Mouse (Mus musculus) intestine, embryonic 15.5 days (tissue): Measurements from ENCODE around the gene Bst2. TPM values are rescaled to one million over a fixed set of nuclear protein-coding genes. Genes with fewer than 3 reads are reported as not detected.
"Not testable (repeated sequence)": the region's sequence is repeated elsewhere in the genome, so short reads cannot be mapped to it uniquely, and the experiment has no call there.

Source experiments
- ATAC-seq: fragments of 200-750 bp; cut with Nextera tagmentation; 2 replicates; pipeline ENCODE4 v1.8.0; 2017; ENCODE audit warnings: moderate TSS enrichment, moderate library complexity
- H3K27ac ChIP-seq: fragments of 300-500 bp; sonication (generic); 2 replicates; pipeline ENCODE4 v1.5.1; 2015; ENCODE audit warnings: mild to moderate bottlenecking, inconsistent platforms
- H3K27me3 ChIP-seq: fragments of 300-500 bp; sonication (generic); replicated peaks from 2 replicates; pipeline ENCODE4 v1.6.1; 2015; ENCODE audit warnings: inconsistent platforms
- H3K36me3 ChIP-seq: fragments of 300-500 bp; sonication (generic); 2 replicates; pipeline ENCODE4 v1.6.1; 2015; ENCODE audit warnings: inconsistent platforms
- H3K4me1 ChIP-seq: fragments of 300-500 bp; sonication (generic); replicated peaks from 2 replicates; pipeline ENCODE4 v1.6.1; 2015; ENCODE audit warnings: inconsistent platforms
- H3K4me2 ChIP-seq: fragments of 300-500 bp; sonication (generic); replicated peaks from 2 replicates; pipeline ENCODE4 v1.6.1; 2015; ENCODE audit warnings: mild to moderate bottlenecking, inconsistent platforms
- H3K4me3 ChIP-seq: fragments of 300-500 bp; sonication (generic); replicated peaks from 2 replicates; pipeline ENCODE4 v1.5.1; 2015; ENCODE audit warnings: inconsistent platforms
- H3K9ac ChIP-seq: fragments of 300-500 bp; sonication (generic); 2 replicates; pipeline ENCODE4 v1.6.1; 2015; ENCODE audit warnings: inconsistent platforms
- H3K9me3 ChIP-seq: fragments of 300-500 bp; sonication (generic); 2 replicates; pipeline ENCODE4 v1.6.1; 2016; ENCODE audit warnings: inconsistent platforms
- WGBS: fragments of 180-500 bp; shearing (Covaris S2); methylation state at CpG from one replicate; pipeline ENCODE4 v1.1.7; 2015; 5-methylcytosine and 5-hydroxymethylcytosine counted together
- polyA plus RNA-seq: library from polyadenylated mRNA; unstranded; fragments of >200 nt; fragmentation: Nextera tagmentation; extraction: Ambion mirVana; gene quantifications from 2 replicates; pipeline ENCODE4 v1.2.1, GENCODE M21; 2015

Bst2 gene
- polyA plus RNA-seq, 1 experiment from 2014 or later = 43.0 TPM

DNA sequence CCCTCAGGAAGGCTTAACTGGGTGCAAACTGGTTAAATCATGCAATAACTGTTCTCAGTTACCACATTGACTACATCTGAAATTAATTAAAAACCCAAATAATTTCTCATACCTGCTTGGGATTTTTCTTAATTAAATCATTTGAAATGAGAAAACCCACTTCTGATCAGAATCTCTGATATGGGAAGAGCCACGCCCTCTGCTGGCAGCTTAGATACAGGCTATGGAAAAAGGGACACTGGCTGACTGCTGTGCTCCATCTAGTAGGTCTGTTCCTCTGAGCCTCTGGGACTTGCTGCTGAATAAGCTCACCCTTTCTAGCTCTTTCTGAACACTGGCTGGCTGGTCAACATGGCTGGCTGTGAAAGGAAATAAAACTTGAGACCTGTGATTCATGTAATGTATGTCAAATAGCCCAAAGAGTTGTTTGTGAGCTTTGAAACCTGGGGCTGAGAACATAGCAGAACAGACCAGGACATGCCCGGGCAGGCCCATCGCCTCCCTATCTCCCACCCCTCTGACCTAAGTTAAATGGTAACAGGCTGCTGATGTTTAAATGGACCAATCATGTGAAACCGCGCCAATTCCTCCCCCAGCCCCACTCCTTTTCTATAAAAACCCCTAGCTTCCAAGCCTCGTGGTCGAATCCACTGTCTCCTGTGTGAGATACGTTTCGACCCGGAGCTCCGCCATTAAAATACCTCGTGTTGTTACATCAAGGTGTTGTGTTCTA lies 6.4 kb downstream of the Bst2 start:
- not testable (repeated sequence) for H3K9ac ChIP-seq, H3K4me1 ChIP-seq, H3K27ac ChIP-seq, ATAC-seq, H3K36me3 ChIP-seq, H3K4me3 ChIP-seq, H3K27me3 ChIP-seq, H3K4me2 ChIP-seq, H3K9me3 ChIP-seq
- WGBS = 74% methylated on average over 6 of the region's 12 CpGs

DNA sequence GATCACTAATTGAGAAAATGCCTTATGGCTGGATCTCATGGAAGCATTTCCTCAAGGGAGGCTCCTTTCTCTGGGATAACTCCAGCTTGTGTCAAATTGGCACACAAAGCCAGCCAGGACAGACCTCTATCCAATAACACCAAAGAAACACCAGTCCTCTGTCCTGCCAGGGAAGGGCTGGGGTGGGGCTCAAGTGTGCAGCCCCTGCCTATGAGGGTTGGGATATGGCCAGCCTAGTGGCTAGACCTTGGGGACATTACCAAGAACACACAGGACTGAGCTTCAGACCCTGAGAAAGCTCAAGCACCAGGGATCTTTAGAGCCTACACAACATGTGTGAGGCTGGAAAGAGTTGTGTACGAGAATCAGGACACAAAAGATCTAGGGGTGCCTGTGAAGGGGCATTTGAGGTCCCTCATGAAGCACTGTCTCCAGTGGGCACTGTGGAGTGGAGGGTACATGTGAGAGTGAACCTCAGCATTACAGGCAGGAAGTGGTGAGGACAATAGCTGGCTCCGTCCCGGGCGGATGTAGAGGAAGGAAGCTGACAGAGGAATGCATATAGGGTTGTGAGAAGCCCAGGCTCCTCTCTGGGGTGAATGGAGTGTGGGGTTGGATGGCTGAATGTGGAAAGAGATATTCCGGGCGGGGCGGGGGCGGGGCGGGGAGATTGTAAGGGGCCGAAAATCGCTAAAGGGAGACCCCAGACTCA lies 8.7 kb downstream of the Bst2 start:
- Histone ChIP-seq H3K9me3 (no peaks in the 10 kb centered on the region), H3K27me3 (peaks cover 11% of the 10 kb centered on the region), H3K9ac (no peak overlapping the region), H3K4me2 (no peak overlapping the region), H3K27ac (0 out of 2 replicates have a peak overlapping the region, but pooled peaks have one; percentile 51), H3K36me3 (no peaks in the 10 kb centered on the region), H3K4me3 (no peak overlapping the region), H3K4me1 (peaks cover 7% of the 10 kb centered on the region)
- ATAC-seq = no peak
- WGBS = 74% methylated on average over 11 of the region's 11 CpGs

DNA sequence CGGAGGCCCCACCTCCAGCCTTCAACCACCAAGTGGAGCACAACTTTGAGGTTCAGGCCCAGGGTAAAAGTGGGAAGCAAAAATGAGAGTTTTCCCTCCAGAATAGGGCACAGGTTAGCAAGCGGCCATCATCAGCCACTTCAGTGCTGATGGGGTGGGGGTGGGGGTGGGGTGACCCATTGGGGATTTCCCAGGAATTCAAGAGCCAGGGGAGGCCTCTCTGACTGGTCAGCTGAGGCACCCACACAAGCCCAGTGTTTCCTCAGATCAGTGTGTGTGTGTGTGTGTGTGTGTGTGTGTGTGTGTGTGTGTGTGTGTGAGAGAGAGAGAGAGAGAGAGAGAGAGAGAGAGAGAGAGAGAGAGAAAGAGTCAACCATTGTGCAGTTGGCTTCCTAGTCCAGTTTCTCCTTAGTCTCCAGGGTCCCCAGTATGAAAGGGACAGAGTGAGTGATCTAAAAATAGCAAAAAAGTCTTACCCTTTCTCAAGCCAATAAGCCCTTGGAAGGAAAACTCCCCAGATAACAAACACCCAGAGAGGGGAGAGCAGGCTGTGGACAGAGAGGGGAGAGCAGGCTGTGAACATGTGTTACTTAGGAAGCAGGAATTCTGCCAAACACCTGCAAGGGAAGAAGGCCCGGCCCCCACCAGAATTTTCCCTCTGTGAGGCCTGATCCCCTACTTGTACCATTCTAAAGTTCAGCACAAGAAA lies 9.9 kb downstream of the Bst2 start:
- Histone ChIP-seq H3K4me3 (no peak overlapping the region), H3K9ac (no peak overlapping the region), H3K27me3 (peaks cover 11% of the 10 kb centered on the region), H3K4me2 (no peak overlapping the region), H3K9me3 (no peaks in the 10 kb centered on the region), H3K4me1 (peaks cover 7% of the 10 kb centered on the region), H3K36me3 (no peaks in the 10 kb centered on the region), H3K27ac (0 out of 2 replicates have a peak overlapping the region, but pooled peaks have one; percentile 0)
- no peak for ATAC-seq
- WGBS = 64% methylated on average over 3 of the region's 3 CpGs

DNA sequence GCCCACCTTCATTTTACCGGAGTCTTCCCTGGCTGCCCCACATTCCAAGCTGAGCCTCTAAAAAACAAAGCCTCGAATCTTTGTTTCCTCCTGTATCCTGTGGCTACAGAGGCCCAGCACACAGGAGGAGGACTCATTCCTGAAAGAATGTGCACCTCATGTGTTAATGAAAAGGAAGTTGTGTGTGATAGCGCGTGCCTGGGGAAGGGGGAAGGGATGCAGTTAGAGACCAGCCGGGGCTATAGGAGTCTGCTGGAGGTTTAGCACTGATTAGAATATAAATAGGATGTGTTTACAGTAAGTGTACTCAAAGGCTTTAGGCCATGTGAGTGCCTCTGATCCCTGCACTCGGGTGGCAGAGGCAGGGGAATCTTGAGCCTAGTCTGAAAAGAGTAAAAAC lies 11.0 kb downstream of the Bst2 start:
- H3K36me3 ChIP-seq = no peaks in the 10 kb centered on the region
- 0 out of 2 replicates have a peak overlapping the region, but pooled peaks have one; percentile 28 for H3K27ac ChIP-seq
- H3K9me3 ChIP-seq = no peaks in the 10 kb centered on the region
- H3K27me3 ChIP-seq = peaks cover 11% of the 10 kb centered on the region
- H3K4me1 ChIP-seq = peaks cover 12% of the 10 kb centered on the region
- H3K4me2 ChIP-seq = no peak overlapping the region
- 28% methylated on average over 6 of the region's 6 CpGs for WGBS
- no peak overlapping the region for H3K9ac ChIP-seq
- no peak overlapping the region for H3K4me3 ChIP-seq
- ATAC-seq = no peak

DNA sequence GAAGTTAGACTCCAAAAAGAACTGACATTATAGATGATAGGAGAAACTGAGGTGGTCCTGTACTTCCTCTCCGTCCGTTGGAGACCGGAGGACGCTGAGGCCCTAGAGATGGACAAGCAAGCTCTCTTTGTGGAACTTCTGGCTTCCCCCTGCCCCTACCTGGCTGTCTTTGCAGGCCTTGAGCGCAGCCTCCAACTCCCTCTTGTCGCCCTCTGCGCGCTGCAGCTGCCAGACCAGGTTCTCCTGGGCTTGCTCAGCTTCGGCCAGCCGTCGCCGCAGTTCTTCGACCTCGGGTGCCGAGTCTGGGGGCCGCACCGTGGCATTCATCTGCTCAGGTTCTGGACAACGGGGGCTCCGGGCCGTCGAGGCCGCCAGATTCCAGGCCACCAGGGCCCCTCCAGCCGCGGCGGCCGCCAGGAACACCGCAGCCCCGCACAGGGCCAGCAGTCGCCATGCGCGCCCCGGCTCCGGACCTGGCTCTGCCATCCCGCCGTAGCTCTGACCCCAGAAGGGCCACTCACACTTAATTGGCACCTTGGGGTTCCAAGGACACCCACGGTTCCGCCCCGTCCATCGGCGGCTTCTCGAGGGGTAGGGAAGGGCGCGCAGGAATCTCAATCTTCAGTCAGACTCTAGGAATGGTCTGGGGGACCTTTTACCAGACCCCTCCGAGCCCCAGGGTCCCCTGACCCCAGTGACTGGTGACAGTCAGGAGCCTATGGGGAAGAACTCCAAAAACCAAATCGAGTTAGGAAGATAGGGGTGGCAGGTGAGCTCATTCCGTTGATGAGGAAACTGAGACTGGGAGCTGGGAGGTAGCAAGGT lies 11.8 kb downstream of the Bst2 start, which contains the start of gene Ccdc194:
Ccdc194 (minus strand) TSS at position 486 of the 825 bp plus-strand sequence.
- H3K9ac ChIP-seq = peak within 1 kb of the TSS; percentile 1; the same call in 1 of the 2 replicates
- H3K27me3 ChIP-seq = peaks cover 11% of the 10 kb centered on the region
- H3K27ac ChIP-seq = peak within 1 kb of the TSS; percentile 28; the same call in 1 of the 2 replicates
- H3K4me1 ChIP-seq = peaks cover 13% of the 10 kb centered on the region
- H3K4me3 ChIP-seq = 0 out of 2 replicates have a peak within 1 kb of the TSS, but pooled peaks have one; percentile 7
- ATAC-seq = no peak
- WGBS = 12% methylated on average over 46 of the region's 46 CpGs
- no peaks in the 10 kb centered on the region for H3K9me3 ChIP-seq
- peak within 1 kb of the TSS; percentile 37 for H3K4me2 ChIP-seq
- no peaks in the 10 kb centered on the region for H3K36me3 ChIP-seq

DNA sequence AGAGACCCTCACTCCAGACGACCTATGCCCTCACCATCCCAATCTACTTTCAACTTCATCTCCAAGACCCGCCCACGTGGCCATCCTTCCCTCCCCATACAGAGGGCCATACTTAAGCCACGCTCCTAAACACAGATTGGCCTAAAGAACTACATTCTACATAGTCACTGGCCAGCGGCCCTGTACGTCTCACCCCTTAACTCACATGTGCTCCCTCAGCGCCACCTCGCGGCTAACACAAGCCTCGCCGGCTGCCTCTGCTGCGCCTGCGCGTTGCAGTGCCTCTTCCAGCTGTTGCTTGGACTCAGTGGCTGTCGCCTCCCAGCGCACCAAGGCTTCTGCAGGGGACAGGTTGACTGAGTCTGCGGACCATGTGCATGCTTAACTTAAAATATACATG lies 15.6 kb downstream of the Bst2 start:
- no peak overlapping the region for H3K4me3 ChIP-seq
- H3K27me3 ChIP-seq = peaks cover 11% of the 10 kb centered on the region
- H3K4me1 ChIP-seq = peaks cover 13% of the 10 kb centered on the region
- peak overlapping the region; percentile 38 for H3K4me2 ChIP-seq
- no peaks in the 10 kb centered on the region for H3K36me3 ChIP-seq
- peak overlapping the region; percentile 8 for H3K9ac ChIP-seq
- H3K27ac ChIP-seq = no peak overlapping the region
- no peaks in the 10 kb centered on the region for H3K9me3 ChIP-seq
- ATAC-seq = peak; percentile 80
- 4% methylated on average over 17 of the region's 17 CpGs for WGBS

DNA sequence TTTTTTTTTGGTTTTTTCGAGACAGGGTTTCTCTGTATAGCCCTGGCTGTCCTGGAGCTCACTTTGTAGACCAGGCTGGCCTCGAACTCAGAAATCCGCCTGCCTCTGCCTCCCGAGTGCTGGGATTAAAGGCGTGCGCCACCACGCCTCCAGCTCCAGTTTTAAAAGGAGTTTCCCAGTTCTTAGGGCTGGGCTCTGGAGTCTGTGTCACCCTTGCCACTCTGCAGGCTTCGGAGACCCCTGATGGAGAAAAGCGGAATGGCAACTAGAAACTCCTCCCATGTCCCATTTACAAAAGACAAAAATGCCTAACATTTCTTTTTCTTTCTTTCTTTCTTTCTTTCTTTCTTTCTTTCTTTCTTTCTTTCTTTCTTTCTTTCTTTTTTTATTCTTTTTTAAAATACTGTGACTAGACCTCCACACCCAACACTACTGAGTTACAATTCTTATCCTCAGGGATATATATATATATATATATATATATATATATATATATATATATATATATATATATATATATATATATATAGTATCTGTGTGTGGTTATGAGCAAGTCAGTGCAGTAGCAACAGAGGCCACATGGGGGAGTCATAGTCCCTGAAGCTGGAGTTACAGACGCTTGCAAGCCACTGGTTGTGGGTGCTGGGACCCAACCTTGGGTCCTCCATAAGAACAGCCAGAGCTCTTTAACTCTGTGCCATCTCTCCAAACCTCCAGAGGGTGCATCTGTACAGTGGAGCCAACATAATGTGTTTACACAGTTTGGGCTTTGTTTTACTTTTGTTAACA lies 18.0 kb downstream of the Bst2 start:
- not testable (repeated sequence) for H3K4me1 ChIP-seq, H3K9ac ChIP-seq, H3K9me3 ChIP-seq, H3K4me2 ChIP-seq, H3K36me3 ChIP-seq, H3K4me3 ChIP-seq, ATAC-seq, H3K27me3 ChIP-seq, H3K27ac ChIP-seq
- WGBS = 44% methylated on average over 10 of the region's 10 CpGs

DNA sequence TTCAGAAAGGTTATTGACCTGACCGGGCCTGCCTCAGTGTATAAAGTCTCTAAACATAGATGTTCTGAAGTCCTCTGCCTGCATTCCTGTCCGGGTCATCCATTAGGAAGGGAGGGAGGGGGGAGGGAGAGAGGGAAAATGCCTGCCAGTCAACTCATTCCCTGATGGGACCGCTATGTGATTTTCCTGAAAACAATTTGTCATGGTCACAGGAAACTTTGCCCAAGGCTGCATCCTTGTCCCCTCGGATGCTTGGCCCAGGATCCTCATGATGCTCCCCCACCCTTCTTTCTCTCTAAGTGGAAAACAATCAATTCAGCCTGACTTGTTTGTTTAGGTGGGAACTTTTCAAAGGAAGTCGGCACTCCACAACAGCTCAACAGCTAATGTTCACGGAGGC lies 20.5 kb downstream of the Bst2 start:
- H3K9me3 ChIP-seq = no peaks in the 10 kb centered on the region
- H3K4me1 ChIP-seq = peaks cover 6% of the 10 kb centered on the region; the same call in 1 of the 2 replicates
- no peak overlapping the region for H3K4me2 ChIP-seq
- H3K27ac ChIP-seq = no peak overlapping the region
- WGBS = 6% methylated on average over 6 of the region's 6 CpGs
- H3K36me3 ChIP-seq = no peaks in the 10 kb centered on the region
- H3K9ac ChIP-seq = no peak overlapping the region
- H3K4me3 ChIP-seq = no peak overlapping the region
- ATAC-seq = no peak
- H3K27me3 ChIP-seq = no peaks in the 10 kb centered on the region; the same call in 1 of the 2 replicates

DNA sequence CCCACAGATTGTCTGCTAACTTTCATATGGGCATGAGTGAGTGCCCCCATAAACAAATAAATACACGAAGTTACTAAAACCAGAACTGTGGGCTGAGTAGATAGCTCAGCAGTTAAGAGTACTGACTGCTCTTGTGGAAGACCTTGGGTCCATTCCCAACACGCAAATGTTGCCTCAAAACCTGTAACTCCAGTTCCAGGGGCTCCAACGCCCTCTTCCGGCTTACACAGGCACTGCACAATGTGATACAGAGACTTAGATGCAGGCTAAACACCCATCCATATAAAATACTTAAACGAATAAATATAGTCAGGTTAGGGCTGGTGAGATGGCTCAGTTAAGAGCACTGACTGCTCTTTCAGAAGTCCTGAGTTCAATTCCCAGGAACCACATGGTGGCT lies 22.2 kb downstream of the Bst2 start:
- Histone ChIP-seq H3K9me3 (no peaks in the 10 kb centered on the region), H3K9ac (no peak overlapping the region), H3K4me3 (no peak overlapping the region), H3K36me3 (no peaks in the 10 kb centered on the region), H3K27ac (no peak overlapping the region), H3K4me1 (0 out of 2 replicates have a peak, but pooled peaks cover 3% of the 10 kb centered on the region), H3K4me2 (no peak overlapping the region), H3K27me3 (peaks cover 10% of the 10 kb centered on the region; the same call in 1 of the 2 replicates)
- no peak for ATAC-seq
- 71% methylated on average over 5 of the region's 5 CpGs for WGBS

DNA sequence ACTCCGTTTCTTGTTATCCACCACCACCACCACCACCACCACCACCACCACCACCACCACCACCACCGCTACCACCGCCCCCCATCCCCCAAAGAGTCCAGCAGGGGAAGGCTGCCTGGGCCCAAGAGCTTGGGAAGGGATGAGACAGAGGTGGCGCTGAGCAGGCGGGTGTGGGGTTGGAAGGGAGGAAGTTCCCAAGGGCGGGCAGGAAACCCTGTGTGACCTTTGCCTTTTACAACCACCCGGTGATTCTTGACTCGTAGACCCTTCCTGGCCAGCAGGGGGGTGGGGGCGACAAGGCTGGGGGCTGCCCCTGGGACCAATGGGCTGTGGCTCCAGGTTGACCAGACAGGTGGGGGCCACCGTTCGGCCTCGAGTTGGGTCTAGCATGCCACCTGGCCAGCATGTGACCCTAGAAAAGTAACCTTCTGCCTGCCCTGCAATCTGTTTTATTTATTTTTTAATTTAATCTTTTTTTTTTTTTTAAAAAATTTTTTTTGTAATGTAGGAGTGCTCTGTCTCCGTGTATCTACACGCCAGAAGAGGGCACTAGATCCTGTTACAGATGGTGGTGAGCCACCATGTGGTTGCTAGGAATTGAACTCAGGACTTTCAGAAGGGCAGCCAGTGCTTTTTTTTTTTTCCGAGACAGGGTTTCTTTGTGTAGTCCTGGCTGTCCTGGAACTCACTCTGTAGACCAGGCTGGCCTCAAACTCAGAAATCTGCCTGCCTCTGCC lies 24.1 kb downstream of the Bst2 start:
- H3K36me3 ChIP-seq = no peaks in the 10 kb centered on the region
- WGBS = 74% methylated on average over 15 of the region's 15 CpGs
- no peaks in the 10 kb centered on the region for H3K9me3 ChIP-seq
- H3K27ac ChIP-seq = no peak overlapping the region
- no peak overlapping the region for H3K4me2 ChIP-seq
- no peak overlapping the region for H3K9ac ChIP-seq
- peaks cover 3% of the 10 kb centered on the region; the same call in 1 of the 2 replicates for H3K4me1 ChIP-seq
- no peak overlapping the region for H3K4me3 ChIP-seq
- H3K27me3 ChIP-seq = peaks cover 18% of the 10 kb centered on the region
- ATAC-seq = no peak
